Mouse (Mus musculus): ENCODE data around the gene Pacsin2. TPM values are rescaled to one million over a fixed set of nuclear protein-coding genes. Genes with fewer than 3 reads are reported as not detected.
"Not testable (repeated sequence)": the region's sequence is repeated elsewhere in the genome, so short reads cannot be mapped to it uniquely, and the experiment has no call there.

Pacsin2 gene
- polyA plus RNA-seq, 2 experiments = 41.6 to 58.4 TPM

GRCm38 (mm10) chr15:83377153-83377552 lies 87.3 kb downstream of the Pacsin2 start:
- Histone ChIP-seq H3K4me1 (ENCODE audit: control insufficient read depth, insufficient read depth, low read length) (no peaks in the 10 kb centered on the region), H3K4me3 (replicated peaks; ENCODE audit: low read length) (no peak overlapping the region), H3K27me3 (ENCODE audit: control insufficient read depth, insufficient read depth, low read length) (no peaks in the 10 kb centered on the region), H3K9ac (ENCODE audit: low read depth, low read length, severe bottlenecking) (no peak overlapping the region), H3K27ac (replicated peaks; ENCODE audit: low read depth, low read length) (no peak overlapping the region), H3K36me3 (ENCODE audit: control insufficient read depth, insufficient read depth, low read length) (peaks cover 36% of the 10 kb centered on the region), H3K4me2 (replicated peaks; ENCODE audit: low read depth, low read length, severe bottlenecking) (no peak overlapping the region), H3K9me3 (ENCODE audit: control insufficient read depth, low read length) (no peaks in the 10 kb centered on the region)
- TF ChIP-seq POLR2A (IDR thresholded peaks at IDR 0.05; ENCODE audit: borderline replicate concordance, extremely low read depth, insufficient read depth, insufficient read length) = no peak
- WGBS = 84% methylated on average over 4 of the region's 4 CpGs
- ATAC-seq (ENCODE audit: low FRiP score, low read depth) (no peak), DNase-seq (ENCODE audit: low spot score) (no peak)

- no peak for ATAC-seq (ENCODE audit: low FRiP score, low read depth)
- 70% methylated on average over 4 of the region's 4 CpGs for WGBS
- H3K9me3 ChIP-seq (ENCODE audit: control insufficient read depth, low read length) = no peaks in the 10 kb centered on the region
- H3K9ac ChIP-seq (ENCODE audit: low read depth, low read length, severe bottlenecking) = no peak overlapping the region
- peak; percentile 67 for DNase-seq (ENCODE audit: low spot score)
- no peak overlapping the region for H3K4me3 ChIP-seq (replicated peaks; ENCODE audit: low read length)
- no peaks in the 10 kb centered on the region for H3K27me3 ChIP-seq (ENCODE audit: control insufficient read depth, insufficient read depth, low read length)
- no peak overlapping the region for H3K4me2 ChIP-seq (replicated peaks; ENCODE audit: low read depth, low read length, severe bottlenecking)
- TF ChIP-seq POLR2A (IDR thresholded peaks at IDR 0.05; ENCODE audit: borderline replicate concordance, extremely low read depth, insufficient read depth, insufficient read length) = no peak
- no peak overlapping the region for H3K27ac ChIP-seq (replicated peaks; ENCODE audit: low read depth, low read length)
- H3K36me3 ChIP-seq (ENCODE audit: control insufficient read depth, insufficient read depth, low read length) = peaks cover 27% of the 10 kb centered on the region
- no peaks in the 10 kb centered on the region for H3K4me1 ChIP-seq (ENCODE audit: control insufficient read depth, insufficient read depth, low read length)
Measured at GRCm38 (mm10) chr15:83375136-83375535, 89.3 kb downstream of the Pacsin2 start.

- Histone ChIP-seq H3K9me3 (ENCODE audit: control insufficient read depth, low read length) (no peaks in the 10 kb centered on the region), H3K9ac (ENCODE audit: low read depth, low read length, severe bottlenecking) (no peak overlapping the region), H3K27me3 (ENCODE audit: control insufficient read depth, insufficient read depth, low read length) (no peaks in the 10 kb centered on the region), H3K36me3 (ENCODE audit: control insufficient read depth, insufficient read depth, low read length) (peaks cover 22% of the 10 kb centered on the region), H3K4me1 (ENCODE audit: control insufficient read depth, insufficient read depth, low read length) (no peaks in the 10 kb centered on the region), H3K4me3 (replicated peaks; ENCODE audit: low read length) (no peak overlapping the region), H3K27ac (replicated peaks; ENCODE audit: low read depth, low read length) (no peak overlapping the region), H3K4me2 (replicated peaks; ENCODE audit: low read depth, low read length, severe bottlenecking) (no peak overlapping the region)
- no peak for TF ChIP-seq POLR2A (IDR thresholded peaks at IDR 0.05; ENCODE audit: borderline replicate concordance, extremely low read depth, insufficient read depth, insufficient read length)
- no peak for DNase-seq (ENCODE audit: low spot score)
- ATAC-seq (ENCODE audit: low FRiP score, low read depth) = no peak
Measured at GRCm38 (mm10) chr15:83374076-83374475, 90.3 kb downstream of the Pacsin2 start.

- H3K36me3 ChIP-seq (ENCODE audit: control insufficient read depth, insufficient read depth, low read length); H3K27me3 ChIP-seq (ENCODE audit: control insufficient read depth, insufficient read depth, low read length); DNase-seq (ENCODE audit: low spot score); H3K4me2 ChIP-seq (replicated peaks; ENCODE audit: low read depth, low read length, severe bottlenecking); H3K4me3 ChIP-seq (replicated peaks; ENCODE audit: low read length); ATAC-seq (ENCODE audit: low FRiP score, low read depth); H3K27ac ChIP-seq (replicated peaks; ENCODE audit: low read depth, low read length); H3K4me1 ChIP-seq (ENCODE audit: control insufficient read depth, insufficient read depth, low read length); H3K9ac ChIP-seq (ENCODE audit: low read depth, low read length, severe bottlenecking); H3K9me3 ChIP-seq (ENCODE audit: control insufficient read depth, low read length): not testable (repeated sequence)
- WGBS = 95% methylated on average over 4 of the region's 4 CpGs
Measured at GRCm38 (mm10) chr15:83368702-83369101, 95.7 kb downstream of the Pacsin2 start.

GRCm38 (mm10) chr15:83368261-83368660 lies 96.1 kb downstream of the Pacsin2 start:
- DNase-seq (ENCODE audit: low spot score) (peak; percentile 27), ATAC-seq (ENCODE audit: low FRiP score, low read depth) (no peak)
- Histone ChIP-seq H3K9ac (ENCODE audit: low read depth, low read length, severe bottlenecking) (no peak overlapping the region), H3K27ac (replicated peaks; ENCODE audit: low read depth, low read length) (no peak overlapping the region), H3K9me3 (ENCODE audit: control insufficient read depth, low read length) (no peaks in the 10 kb centered on the region), H3K36me3 (ENCODE audit: control insufficient read depth, insufficient read depth, low read length) (no peaks in the 10 kb centered on the region), H3K4me3 (replicated peaks; ENCODE audit: low read length) (no peak overlapping the region), H3K27me3 (ENCODE audit: control insufficient read depth, insufficient read depth, low read length) (no peaks in the 10 kb centered on the region; the same call in 1 of the 2 replicates), H3K4me2 (replicated peaks; ENCODE audit: low read depth, low read length, severe bottlenecking) (no peak overlapping the region), H3K4me1 (ENCODE audit: control insufficient read depth, insufficient read depth, low read length) (0 out of 2 replicates have a peak, but pooled peaks cover 4% of the 10 kb centered on the region)
- WGBS = 83% methylated on average over 2 of the region's 2 CpGs
- no peak for TF ChIP-seq POLR2A (IDR thresholded peaks at IDR 0.05; ENCODE audit: borderline replicate concordance, extremely low read depth, insufficient read depth, insufficient read length)
